Mouse (Mus musculus): ENCODE results near the gene Myb. TPM values are rescaled to one million over a fixed set of nuclear protein-coding genes. Genes with fewer than 3 reads are reported as not detected.

The Myb gene
- total RNA-seq, 1 experiment from 2014 or later: 9.9 TPM

DNA sequence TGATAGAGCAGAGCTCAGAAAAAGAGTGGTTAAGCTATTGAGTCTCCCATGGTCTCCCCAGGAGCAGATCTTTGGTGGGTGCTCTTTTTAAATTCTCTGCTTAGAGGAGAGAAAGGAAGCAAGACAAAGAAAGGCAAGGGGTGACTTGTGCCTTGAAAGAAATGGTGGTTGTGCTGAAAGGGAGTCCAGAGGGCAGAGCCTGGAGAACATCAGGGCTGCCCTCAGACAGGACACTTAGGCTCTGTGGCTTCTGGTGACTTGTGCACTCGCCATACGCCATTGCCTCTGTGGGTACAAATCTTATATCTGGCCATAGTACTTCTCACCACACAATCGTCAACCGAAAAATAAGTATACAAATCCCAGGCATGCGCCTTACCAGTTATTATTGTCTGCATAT lies 67.5 kb downstream of the Myb start:
- no peak for ATAC-seq (replicated peaks; ENCODE audit: insufficient number of reproducible peaks, low FRiP score, low TSS enrichment, poor library complexity, severe bottlenecking)

DNA sequence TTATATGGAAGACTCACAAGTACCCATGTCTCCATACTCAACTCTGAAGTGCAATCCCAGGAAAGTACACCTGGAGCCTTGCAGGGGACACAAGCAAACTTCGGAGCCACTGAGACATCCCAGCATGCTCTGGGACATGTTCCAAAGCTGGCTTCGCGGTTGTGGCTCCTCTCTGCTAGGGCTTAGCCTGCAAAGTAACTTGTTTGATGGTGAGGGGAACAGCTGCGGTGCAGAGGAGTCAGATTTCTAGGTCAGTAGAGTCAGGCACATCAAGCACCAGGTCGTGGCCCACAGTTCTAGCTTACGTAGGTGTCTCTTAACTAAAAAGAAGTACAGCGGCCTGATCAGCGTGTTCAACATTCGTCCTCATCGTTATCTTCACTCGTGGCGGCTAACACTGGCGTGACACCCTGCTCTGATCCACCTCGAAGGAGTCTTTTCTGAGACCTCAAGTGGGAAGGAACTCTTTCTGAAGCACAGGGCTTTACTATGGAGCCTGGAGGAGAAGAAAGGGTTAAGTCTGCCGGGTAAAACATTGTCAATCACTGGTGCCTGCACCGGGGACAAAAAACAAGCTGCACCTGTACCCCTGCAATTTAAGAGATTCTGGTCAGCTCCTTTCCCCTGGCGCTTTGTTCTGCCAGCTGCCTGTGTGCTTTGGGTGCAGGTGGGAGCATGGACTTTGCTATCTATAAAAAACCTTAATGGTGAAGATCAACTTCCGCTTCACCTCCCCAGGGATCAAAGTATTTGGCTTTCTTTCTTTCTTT lies 68.1 kb downstream of the Myb start:
- ATAC-seq (replicated peaks; ENCODE audit: insufficient number of reproducible peaks, low FRiP score, low TSS enrichment, poor library complexity, severe bottlenecking): no peak

DNA sequence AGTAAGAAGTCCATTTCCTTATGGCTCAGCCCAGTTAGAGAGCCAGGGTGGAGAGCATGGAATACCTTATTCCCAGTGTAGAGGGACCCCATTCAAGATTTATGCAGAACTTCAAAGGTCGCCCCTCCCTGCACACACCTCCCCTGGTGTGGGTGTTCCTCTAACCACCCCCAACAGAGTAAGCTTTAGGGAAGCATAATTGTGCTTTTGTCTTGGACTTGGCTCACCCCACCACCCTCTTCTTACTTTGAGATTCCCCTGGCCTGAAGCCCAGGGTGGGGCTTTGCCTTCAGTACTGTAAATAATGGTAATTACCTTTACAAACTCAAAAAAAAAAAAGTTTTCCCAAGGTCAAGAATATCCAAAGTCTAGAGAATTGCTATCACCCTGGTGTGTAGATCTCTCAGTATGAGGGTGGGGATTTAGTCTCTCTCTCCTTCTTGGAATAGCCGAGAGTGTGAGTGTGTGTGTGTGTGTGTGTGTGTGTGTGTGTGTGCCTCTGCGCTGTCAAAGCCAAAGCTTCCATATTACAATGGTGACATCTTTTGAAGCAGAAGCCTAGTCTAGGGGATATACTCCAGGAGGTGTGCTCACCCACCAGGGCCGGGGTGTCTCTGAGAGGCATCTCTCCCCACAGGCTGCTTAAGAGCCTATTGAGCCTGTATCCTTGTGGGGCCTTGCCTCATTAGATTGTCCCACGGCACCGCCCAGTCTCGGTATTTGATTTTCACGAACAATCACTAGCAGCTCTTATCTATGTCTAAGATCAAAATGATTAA lies 69.7 kb downstream of the Myb start:
- no peak for ATAC-seq (replicated peaks; ENCODE audit: insufficient number of reproducible peaks, low FRiP score, low TSS enrichment, poor library complexity, severe bottlenecking)

DNA sequence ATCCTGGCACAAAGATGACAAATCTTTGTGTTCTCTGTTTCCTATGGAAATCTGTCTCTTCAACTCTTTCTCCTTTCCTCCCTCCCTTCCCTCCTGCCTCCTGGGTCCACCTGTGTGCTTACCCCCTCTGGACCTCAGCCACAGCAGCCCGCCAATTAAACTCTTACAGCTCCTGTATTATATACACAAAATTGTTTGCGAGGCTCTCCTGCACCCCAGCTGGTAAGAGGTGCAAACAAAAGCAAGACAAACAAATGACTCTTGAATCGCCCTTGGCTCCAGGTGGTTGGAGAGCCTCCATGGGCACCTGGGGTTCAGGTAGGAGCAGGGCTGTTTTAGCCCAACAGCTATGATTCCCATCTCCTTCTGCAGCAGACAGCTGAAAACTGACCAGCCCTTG lies 71.2 kb downstream of the Myb start:
- no peak for ATAC-seq (replicated peaks; ENCODE audit: insufficient number of reproducible peaks, low FRiP score, low TSS enrichment, poor library complexity, severe bottlenecking)

DNA sequence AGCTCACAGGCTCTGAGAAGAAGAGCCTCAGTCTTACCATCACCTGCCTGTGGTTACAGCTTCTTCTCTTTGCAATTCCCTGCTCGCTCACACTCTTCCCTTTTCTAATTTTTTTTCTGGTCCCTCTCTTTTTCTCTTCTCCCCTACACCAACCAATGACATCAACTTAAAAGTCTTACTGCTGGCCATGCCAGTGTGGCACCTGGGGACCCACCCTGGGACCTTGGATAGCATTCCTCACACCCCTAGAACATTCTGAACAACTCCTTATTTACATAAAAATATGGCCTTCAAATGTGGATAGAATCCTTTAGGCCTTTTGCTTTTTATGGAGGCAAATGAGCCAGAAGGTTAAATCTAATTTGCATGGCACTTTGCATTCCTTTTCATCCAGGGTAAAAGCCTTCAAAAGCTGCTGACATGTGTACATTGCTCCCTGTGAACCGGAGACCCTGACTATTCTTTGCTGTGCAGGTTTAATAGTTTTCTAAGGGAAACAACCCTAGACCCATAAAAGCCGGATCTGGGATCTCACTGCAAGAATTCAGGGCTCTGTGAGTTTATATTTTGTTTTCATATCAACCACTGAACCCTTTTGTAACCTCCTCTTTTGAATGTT lies 73.1 kb downstream of the Myb start:
- ATAC-seq (replicated peaks; ENCODE audit: insufficient number of reproducible peaks, low FRiP score, low TSS enrichment, poor library complexity, severe bottlenecking): no peak

DNA sequence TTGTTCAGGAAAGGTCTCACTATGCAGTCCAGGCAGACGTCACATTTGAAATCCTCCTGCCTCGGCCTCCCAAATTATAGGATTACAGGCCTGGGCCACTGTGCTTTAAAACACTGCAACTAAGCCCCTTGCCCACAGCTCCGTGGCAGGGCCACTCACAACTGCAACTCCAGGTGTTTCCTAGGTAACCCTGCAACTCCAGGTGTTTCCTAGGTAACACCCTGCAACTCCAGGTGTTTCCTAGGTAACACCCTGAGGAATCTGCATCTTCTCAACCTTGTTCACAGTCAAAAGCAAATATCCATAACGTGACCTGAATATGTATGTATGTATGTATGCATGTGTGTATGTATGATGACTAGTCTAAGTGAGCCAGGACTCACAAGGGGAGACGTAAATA lies 75.7 kb downstream of the Myb start:
- ATAC-seq (replicated peaks; ENCODE audit: insufficient number of reproducible peaks, low FRiP score, low TSS enrichment, poor library complexity, severe bottlenecking): no peak

DNA sequence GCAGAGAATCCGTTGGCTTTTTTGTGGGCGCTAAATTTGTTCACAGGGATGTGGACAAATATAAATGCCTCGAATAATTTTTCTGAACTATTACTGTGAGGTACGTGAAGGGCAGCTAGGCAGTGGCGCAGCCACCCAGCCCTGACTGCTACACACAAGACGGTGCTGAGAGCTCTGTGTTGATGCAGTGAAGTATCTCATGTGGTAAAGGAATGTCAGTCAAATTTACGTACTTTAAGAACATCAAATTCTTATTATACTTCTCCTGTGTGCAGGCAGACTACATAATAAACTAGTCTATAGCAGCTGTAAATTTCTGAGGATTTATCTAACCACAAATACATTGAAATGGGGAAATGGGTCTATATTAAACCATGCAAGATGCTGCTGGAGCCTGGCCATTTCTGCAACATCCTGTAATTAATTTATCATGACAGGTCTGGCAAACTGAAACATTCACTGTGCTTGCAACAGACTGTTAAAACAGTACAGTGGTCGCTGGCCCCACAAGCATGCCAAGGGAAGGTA lies 77.3 kb downstream of the Myb start:
- ATAC-seq (replicated peaks; ENCODE audit: insufficient number of reproducible peaks, low FRiP score, low TSS enrichment, poor library complexity, severe bottlenecking): no peak

DNA sequence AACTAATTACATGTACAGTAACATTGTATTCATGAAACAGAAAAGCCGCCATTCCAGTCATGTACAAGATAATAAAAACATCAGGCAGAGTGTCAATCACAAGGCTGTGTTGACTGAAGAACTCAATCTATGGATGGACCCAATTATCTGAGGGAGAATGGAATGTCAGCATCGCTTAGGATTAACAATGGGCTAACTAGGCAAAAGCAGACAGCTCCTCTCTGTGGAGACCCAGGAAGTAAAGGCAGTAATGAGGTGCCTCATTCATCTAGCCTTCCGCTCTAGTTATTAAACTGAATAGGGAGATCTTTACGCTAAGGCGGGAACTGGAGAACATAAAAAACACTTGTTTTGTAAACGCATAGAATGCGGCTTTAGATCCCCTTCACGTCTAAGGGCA lies 78.3 kb downstream of the Myb start:
- no peak for ATAC-seq (replicated peaks; ENCODE audit: insufficient number of reproducible peaks, low FRiP score, low TSS enrichment, poor library complexity, severe bottlenecking)

DNA sequence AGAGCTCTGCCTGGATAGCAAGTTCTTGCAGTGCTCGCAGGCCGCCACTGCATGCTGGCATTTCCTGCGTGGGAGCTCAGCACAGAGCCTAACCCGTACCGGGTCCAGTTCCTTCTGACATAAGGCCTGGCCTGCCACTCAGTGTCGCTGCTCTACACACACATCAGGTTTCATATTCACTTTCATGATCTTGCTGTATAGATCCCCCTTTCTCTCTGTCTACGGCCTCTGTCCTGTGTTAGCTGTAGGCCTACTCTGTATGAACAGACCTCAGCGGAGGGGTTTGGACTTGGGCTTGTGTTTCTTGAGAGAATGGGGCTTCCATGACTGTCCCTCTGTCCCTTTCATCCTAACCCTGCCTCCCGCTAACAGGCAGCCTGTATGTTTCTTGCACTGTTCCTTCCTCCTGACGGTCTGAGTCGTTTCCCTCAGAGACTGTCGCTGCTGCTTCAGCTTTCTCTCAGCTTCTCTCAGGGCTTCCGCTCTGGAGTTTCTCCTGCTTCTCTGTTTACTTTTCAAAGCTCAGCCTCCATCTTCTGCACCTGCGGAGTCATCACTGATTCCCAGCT lies 83.5 kb downstream of the Myb start:
- ATAC-seq (replicated peaks; ENCODE audit: insufficient number of reproducible peaks, low FRiP score, low TSS enrichment, poor library complexity, severe bottlenecking): peak; percentile 85

DNA sequence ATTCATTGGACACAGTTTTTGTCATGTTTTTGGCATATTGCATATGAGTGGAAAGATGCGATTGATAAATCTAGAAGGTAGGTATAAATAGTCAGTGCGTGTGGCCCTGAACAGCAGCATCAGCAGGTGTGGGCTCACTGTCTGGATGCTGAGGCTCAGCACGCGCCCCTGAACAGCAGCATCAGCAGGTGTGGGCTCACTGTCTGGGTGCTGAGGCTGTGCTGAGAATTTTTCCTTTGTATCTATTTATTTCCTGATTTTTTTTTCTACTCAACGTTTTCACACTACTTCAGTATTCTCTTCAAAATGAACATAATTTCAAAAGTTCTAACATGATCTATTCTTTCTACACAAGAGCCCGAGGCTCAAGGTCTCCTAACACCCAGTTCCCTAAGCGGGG lies 84.1 kb downstream of the Myb start:
- ATAC-seq (replicated peaks; ENCODE audit: insufficient number of reproducible peaks, low FRiP score, low TSS enrichment, poor library complexity, severe bottlenecking): no peak

DNA sequence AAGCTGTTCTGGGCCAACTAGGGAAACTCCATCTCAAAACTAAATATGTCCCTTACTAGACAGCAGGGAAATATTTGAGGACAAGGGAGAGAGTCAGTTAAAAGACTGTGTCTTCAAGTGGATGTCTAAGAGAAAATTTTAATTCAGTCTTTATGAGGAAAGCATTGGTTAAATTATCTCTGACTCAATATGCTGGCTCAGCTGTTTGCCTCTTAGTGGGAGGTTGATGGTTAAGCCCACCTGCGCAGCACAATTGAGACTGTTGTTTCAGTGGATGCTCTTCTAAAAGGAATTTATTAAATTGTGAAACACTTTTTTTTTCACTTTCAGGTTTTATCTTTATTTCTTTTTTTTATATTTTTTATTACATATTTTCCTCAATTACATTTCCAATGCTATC lies 84.6 kb downstream of the Myb start:
- ATAC-seq (replicated peaks; ENCODE audit: insufficient number of reproducible peaks, low FRiP score, low TSS enrichment, poor library complexity, severe bottlenecking): no peak

Other genes starting within 250 kb of the Myb start
- 2.3 to 7.2 TPM (median 5.8 TPM) in 3 replicates for gene Ahi1, start 208.4 kb downstream of the Myb start, total RNA-seq (2017)
- 104 to 126 TPM (median 115 TPM) in 3 replicates for gene Hbs1l, start 135.0 kb upstream of the Myb start, total RNA-seq (2017)
- gene Aldh8a1, start 216.3 kb upstream of the Myb start, total RNA-seq (2017): not detected in 3 replicates

All from monocyte, adult 5-6 weeks (primary cell).